Mouse (Mus musculus) lung, postnatal 0 days (tissue): ENCODE results near the gene AC153137.1.

Experiments
- CTCF ChIP-seq: IDR thresholded peaks from 2 replicates; pipeline ENCODE4 v1.5.1; 2016; ENCODE audit warnings: antibody characterized with exemption, mild to moderate bottlenecking
- EP300 ChIP-seq: IDR thresholded peaks from 2 replicates; pipeline ENCODE4 v1.6.1; 2016; ENCODE audit warnings: antibody characterized with exemption, mild to moderate bottlenecking, control low read depth

DNA sequence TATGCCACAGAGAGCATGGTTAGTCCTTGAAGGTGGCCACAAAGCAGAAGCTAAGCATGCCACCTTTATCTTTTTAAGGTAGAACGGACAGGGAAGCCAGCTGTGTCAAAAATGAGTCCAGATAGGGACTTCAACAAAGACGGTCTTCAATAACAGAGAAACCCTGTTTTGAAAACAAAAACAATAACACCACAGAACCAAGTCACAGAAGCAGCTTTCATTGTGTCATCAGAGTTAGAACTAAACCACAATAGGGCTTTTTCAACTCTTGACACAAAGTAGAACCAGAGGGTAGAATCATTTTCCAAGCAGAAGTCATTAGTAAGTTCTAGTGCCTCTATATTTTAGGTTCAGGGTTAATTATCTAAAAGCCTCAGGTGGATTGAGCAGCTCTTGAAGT is 41.3 kb downstream of the AC153137.1 start:
- TF ChIP-seq CTCF (no peak), EP300 (no peak)
